Mouse (Mus musculus) hindbrain, postnatal 0 days (tissue): ENCODE results near the gene Mrpl12. TPM values are rescaled to one million over a fixed set of nuclear protein-coding genes. Genes with fewer than 3 reads are reported as not detected.

Experiments used
- ATAC-seq: fragments of 200-750 bp; cut with Nextera tagmentation; 2 replicates; pipeline ENCODE4 v1.8.0; 2017; ENCODE audit warnings: mild to moderate bottlenecking, moderate TSS enrichment, moderate library complexity
- DNase-seq: peaks from one replicate; pipeline ENCODE4 v3.0.0-alpha.2; 2015; ENCODE audit warnings: low spot score
- H3K27ac ChIP-seq: fragments of 300-500 bp; sonication (generic); 2 replicates; pipeline ENCODE4 v1.5.1; 2014; ENCODE audit warnings: mild to moderate bottlenecking
- H3K27me3 ChIP-seq: fragments of 300-500 bp; sonication (generic); 2 replicates; pipeline ENCODE4 v1.6.1; 2014; ENCODE audit warnings: low read length, mixed read lengths; ENCODE audit not compliant: insufficient read depth
- H3K36me3 ChIP-seq: fragments of 300-500 bp; sonication (generic); 2 replicates; pipeline ENCODE4 v1.6.1; 2014; ENCODE audit warnings: low read length, mixed read lengths; ENCODE audit not compliant: insufficient read depth
- H3K4me1 ChIP-seq: fragments of 300-500 bp; sonication (generic); 2 replicates; pipeline ENCODE4 v1.6.1; 2014; ENCODE audit warnings: antibody characterized with exemption, low read length, mixed read lengths; ENCODE audit not compliant: insufficient read depth
- H3K4me2 ChIP-seq: fragments of 300-500 bp; sonication (generic); 2 replicates; pipeline ENCODE4 v1.6.1; 2014; ENCODE audit warnings: low read depth, mild to moderate bottlenecking, low read length, moderate library complexity, mixed read lengths
- H3K4me3 ChIP-seq: fragments of 300-500 bp; sonication (generic); 2 replicates; pipeline ENCODE4 v1.5.1; 2014; ENCODE audit warnings: low read length
- H3K9ac ChIP-seq: fragments of 300-500 bp; sonication (generic); replicated peaks from 2 replicates; pipeline ENCODE4 v1.6.1; 2014; ENCODE audit warnings: mild to moderate bottlenecking, low read length, moderate library complexity, mixed read lengths
- H3K9me3 ChIP-seq: fragments of 300-500 bp; sonication (generic); 2 replicates; pipeline ENCODE4 v1.6.1; 2016; ENCODE audit warnings: low read length, mixed read lengths
- CTCF ChIP-seq: IDR thresholded peaks from 2 replicates; pipeline ENCODE4 v1.5.1; 2016; ENCODE audit warnings: antibody characterized with exemption, control low read depth, low read depth
- WGBS: fragments of 180-500 bp; shearing (Covaris S2); extraction: QIAGEN DNeasy Blood & Tissue Kit; methylation state at CpG from one replicate; pipeline ENCODE4 v1.1.7; 2014; 5-methylcytosine and 5-hydroxymethylcytosine counted together
- polyA plus RNA-seq: library from polyadenylated mRNA; unstranded; fragments of >200 nt; fragmentation: Nextera tagmentation; extraction: Ambion mirVana; gene quantifications from 2 replicates; pipeline ENCODE4 v1.2.1, GENCODE M21; 2015
- total RNA-seq: library from RNA; depleted of rRNA; stranded (reverse); fragments of >200 nt; gene quantifications from 2 replicates; pipeline ENCODE4 v1.2.3, GENCODE M21; 2014

The Mrpl12 gene
- total and polyA plus RNA-seq, 2 experiments from 2014 or later = 52.4 to 155 TPM

DNA sequence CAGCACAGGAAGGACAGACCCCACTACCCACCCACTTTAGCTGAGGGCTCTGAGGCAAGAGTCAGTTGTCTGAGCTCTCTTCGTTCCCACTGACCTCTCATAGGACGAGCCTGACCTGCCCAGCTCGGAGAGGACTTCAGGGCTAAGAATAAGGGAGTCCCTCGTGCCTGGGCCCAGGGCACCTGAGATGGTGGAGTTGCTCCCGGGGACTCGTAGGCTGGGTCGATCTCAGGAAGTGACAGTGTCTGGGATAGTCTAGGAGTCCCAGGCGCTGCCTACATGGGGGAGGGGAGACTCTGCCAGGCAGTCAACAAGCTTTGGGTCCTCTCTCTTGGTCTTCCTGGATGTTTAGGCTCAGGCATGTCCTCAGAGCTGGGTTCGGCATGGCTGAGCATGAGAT lies 36.1 kb downstream of the Mrpl12 start:
- Histone ChIP-seq H3K9ac (no peak overlapping the region), H3K27me3 (no peaks in the 10 kb centered on the region), H3K4me1 (no peaks in the 10 kb centered on the region), H3K4me3 (no peak overlapping the region), H3K9me3 (no peaks in the 10 kb centered on the region), H3K4me2 (no peak overlapping the region), H3K27ac (no peak overlapping the region), H3K36me3 (no peaks in the 10 kb centered on the region)
- ATAC-seq (no peak), DNase-seq (no peak)
- WGBS = 77% methylated on average over 9 of the region's 9 CpGs
- no peak for TF ChIP-seq CTCF

DNA sequence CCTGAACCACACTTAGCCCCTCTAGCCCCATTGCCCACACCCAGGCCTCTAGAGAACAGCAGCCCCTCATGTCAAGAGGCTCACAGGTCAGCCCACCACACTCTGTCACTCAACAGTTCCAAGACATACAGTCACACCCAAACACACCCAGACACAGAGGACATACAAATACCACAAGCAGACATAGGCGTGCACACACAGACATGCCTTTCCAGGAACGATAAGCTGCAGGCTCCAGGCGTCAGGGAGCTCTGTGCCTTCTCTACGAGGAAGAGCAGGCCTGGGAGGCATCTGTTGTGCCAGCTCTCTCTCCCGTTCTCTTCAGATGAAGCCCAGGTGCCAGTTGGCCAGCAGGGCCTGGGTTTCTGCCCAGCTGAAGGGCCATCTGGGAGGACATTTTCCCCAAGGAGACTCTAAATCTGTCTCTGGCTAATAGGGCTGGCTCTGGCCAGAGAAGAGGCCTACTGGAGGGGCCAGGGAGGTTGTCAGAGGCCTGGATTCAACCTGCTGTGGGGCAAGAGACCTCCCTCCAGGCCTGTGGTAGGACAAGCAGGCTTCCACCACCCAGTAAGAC lies 36.6 kb downstream of the Mrpl12 start:
- H3K4me2 ChIP-seq = no peak overlapping the region
- no peak overlapping the region for H3K27ac ChIP-seq
- ATAC-seq (peak; percentile 51; the same call in 1 of the 2 replicates), DNase-seq (peak; percentile 61)
- no peaks in the 10 kb centered on the region for H3K27me3 ChIP-seq
- WGBS = 60% methylated on average over 5 of the region's 5 CpGs
- TF ChIP-seq CTCF = no peak
- H3K4me1 ChIP-seq = no peaks in the 10 kb centered on the region
- H3K9me3 ChIP-seq = no peaks in the 10 kb centered on the region
- H3K4me3 ChIP-seq = no peak overlapping the region
- H3K9ac ChIP-seq = no peak overlapping the region
- H3K36me3 ChIP-seq = no peaks in the 10 kb centered on the region

DNA sequence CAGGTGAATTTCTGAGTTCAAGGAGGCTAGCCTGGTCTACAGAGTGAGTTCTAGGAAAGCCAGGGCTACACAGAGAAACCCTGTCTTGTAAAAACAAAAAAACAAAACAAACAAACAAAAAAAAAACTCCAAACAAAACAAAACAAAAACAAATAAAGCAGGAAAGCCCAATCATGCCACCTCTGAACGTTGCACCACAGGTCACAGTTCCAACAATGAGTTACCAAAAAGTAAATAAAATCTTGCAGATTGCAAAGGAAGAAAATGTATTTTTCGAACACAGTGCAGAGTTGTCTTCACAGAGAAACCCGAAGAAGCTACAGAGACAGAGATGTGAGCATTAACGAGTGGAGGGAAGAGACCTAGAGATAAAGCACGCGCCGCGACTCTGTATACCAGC lies 38.2 kb downstream of the Mrpl12 start:
- Histone ChIP-seq H3K27me3 (0 out of 2 replicates have a peak, but pooled peaks cover 3% of the 10 kb centered on the region), H3K9me3 (no peaks in the 10 kb centered on the region), H3K4me2 (no peak overlapping the region), H3K4me1 (no peaks in the 10 kb centered on the region), H3K36me3 (no peaks in the 10 kb centered on the region), H3K27ac (no peak overlapping the region), H3K9ac (no peak overlapping the region), H3K4me3 (no peak overlapping the region)
- DNase-seq (no peak), ATAC-seq (no peak)
- WGBS = 88% methylated on average over 8 of the region's 8 CpGs
- TF ChIP-seq CTCF = no peak

GRCm38 (mm10) chr11:120525959-120526358 lies 41.5 kb downstream of the Mrpl12 start:
- no peak for TF ChIP-seq CTCF
- Histone ChIP-seq H3K27ac (no peak overlapping the region), H3K27me3 (peaks cover 32% of the 10 kb centered on the region), H3K4me1 (0 out of 2 replicates have a peak, but pooled peaks cover 3% of the 10 kb centered on the region), H3K4me2 (no peak overlapping the region), H3K4me3 (no peak overlapping the region), H3K9me3 (no peaks in the 10 kb centered on the region), H3K9ac (no peak overlapping the region), H3K36me3 (no peaks in the 10 kb centered on the region)
- ATAC-seq (no peak), DNase-seq (no peak)
- 82% methylated on average over 2 of the region's 2 CpGs for WGBS

DNA sequence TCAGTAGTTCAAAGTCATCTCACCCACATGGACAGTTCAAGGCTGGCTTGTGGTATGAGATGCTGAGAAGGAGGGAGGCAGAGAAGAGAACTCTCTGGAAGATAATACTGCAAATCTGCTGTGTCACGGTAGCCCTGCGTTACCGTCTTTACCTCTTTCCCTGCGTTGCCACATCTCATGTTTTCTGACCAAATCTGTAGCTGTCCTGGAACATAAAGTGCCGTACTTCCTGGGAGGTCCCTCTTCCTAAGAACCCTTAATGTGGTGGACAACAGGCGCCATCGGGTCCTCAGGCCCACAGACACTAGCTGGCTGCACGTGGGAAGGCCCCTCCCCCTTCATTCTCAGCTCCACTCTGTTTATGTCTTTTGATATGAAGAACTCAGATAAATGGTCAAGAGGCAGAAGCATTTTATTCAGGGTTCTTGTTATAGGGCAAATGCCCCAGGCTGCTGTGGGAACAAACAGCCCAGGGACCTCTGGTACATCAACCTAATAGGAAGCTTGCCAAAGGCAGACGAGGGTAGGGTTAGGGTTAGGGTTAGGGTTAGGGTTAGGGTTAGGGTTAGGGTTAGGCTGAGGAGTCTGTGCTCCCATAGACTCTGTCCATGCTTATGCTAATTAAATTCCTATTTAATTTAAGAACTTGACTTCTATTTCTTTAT lies 43.4 kb downstream of the Mrpl12 start:
- 79% methylated on average over 9 of the region's 9 CpGs for WGBS
- no peak overlapping the region for H3K27ac ChIP-seq
- no peaks in the 10 kb centered on the region for H3K36me3 ChIP-seq
- no peaks in the 10 kb centered on the region for H3K9me3 ChIP-seq
- DNase-seq (no peak), ATAC-seq (no peak)
- H3K4me3 ChIP-seq = no peak overlapping the region
- TF ChIP-seq CTCF = no peak
- H3K9ac ChIP-seq = no peak overlapping the region
- H3K27me3 ChIP-seq = peaks cover 48% of the 10 kb centered on the region
- H3K4me2 ChIP-seq = no peak overlapping the region
- H3K4me1 ChIP-seq = 0 out of 2 replicates have a peak, but pooled peaks cover 10% of the 10 kb centered on the region

DNA sequence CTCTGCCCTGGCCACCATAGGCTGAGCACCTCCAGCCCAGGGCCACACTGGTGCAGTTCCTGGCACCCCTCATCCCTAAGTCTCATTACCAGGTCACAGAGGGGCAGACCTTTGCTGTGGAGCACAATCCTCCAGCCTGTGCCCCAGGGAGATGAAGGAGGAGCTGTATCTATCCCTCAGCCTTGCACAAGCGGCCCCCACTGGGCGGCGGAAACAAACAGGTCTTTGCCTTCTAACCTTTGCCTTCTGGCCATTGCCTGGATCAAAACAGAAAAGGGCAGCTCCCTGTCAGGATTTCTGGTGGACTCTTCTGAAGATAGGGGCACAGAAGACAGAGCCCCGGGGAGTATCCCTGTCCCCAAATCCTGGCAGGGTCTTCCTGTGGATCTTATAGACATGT lies 44.5 kb downstream of the Mrpl12 start:
- H3K36me3 ChIP-seq = no peaks in the 10 kb centered on the region
- H3K9ac ChIP-seq = no peak overlapping the region
- WGBS = 64% methylated on average over 4 of the region's 4 CpGs
- ATAC-seq = no peak
- H3K4me3 ChIP-seq = no peak overlapping the region
- H3K27ac ChIP-seq = no peak overlapping the region
- peaks cover 54% of the 10 kb centered on the region for H3K27me3 ChIP-seq
- H3K9me3 ChIP-seq = no peaks in the 10 kb centered on the region
- 0 out of 2 replicates have a peak, but pooled peaks cover 10% of the 10 kb centered on the region for H3K4me1 ChIP-seq
- TF ChIP-seq CTCF = no peak
- H3K4me2 ChIP-seq = no peak overlapping the region
- no peak for DNase-seq
